7 mouse cellular contexts compared by ENCODE assay signal in the genomic region with DNA sequence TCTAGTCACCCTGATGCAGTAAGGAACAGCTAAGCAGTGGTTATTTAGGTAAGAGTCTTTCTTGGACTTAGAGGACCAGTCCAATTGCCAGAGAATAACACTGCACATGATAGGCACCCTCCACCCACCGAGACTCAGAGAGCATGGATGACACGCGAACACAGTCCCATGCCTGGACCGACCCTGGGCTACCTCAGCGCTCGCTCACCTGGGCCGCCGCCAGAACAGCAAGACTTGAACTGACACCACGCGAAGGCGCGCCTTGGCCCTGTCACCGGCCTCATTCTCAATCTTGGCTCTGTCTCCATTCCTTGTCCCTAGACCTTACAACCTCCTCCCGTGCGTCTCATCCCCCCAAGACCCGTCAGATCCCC. TPM values are rescaled to one million over a fixed set of nuclear protein-coding genes. Genes with fewer than 3 reads are reported as not detected.
DNase-seq lines count a peak whose midpoint lies in the region; ATAC-seq and TF ChIP-seq lines count a peak whose summit lies in the region.

No protein-coding gene starts in this region.

- TF ChIP-seq RAD21 in MEL (IDR thresholded peaks at IDR 0.05; ENCODE audit: low read depth, low read length): no peak

- H3K4me3 ChIP-seq in MEL (ENCODE audit: control insufficient read depth in 1 of 2, insufficient read depth in 1 of 2, low read depth in 2 of 2, low read length in 2 of 2): peak overlapping the region; percentile 74 to 95
- H3K4me3 ChIP-seq in bone marrow macrophage, adult 2 months (ENCODE audit: insufficient read depth, low read length): peak overlapping the region; percentile 76
- H3K4me3 ChIP-seq in forebrain, embryonic 10.5 days: peak overlapping the region; percentile 74
- H3K4me3 ChIP-seq in midbrain, embryonic 10.5 days: peak overlapping the region; percentile 96
- peak overlapping the region; percentile 97 for H3K4me3 ChIP-seq in stomach, embryonic 15.5 days (replicated peaks)

- H3K9ac ChIP-seq in MEL (ENCODE audit: control insufficient read depth, low read depth, low read length, poor library complexity, severe bottlenecking): peak overlapping the region; percentile 93
- peak overlapping the region; percentile 78 for H3K9ac ChIP-seq in stomach, embryonic 15.5 days

- peaks cover 7% of the 10 kb centered on the region in 2 experiments; a peak in 3 of 4 replicates for H3K4me1 ChIP-seq in MEL (ENCODE audit: control insufficient read depth in 1 of 2, insufficient read depth in 2 of 2, low read length in 2 of 2)
- peaks cover 32% of the 10 kb centered on the region for H3K4me1 ChIP-seq in bone marrow macrophage, adult 2 months (ENCODE audit: control insufficient read depth, insufficient read depth, low read length)
- peaks cover 40% of the 10 kb centered on the region for H3K4me1 ChIP-seq in forebrain, embryonic 10.5 days
- peaks cover 45% of the 10 kb centered on the region for H3K4me1 ChIP-seq in midbrain, embryonic 10.5 days
- peaks cover 21% of the 10 kb centered on the region for H3K4me1 ChIP-seq in stomach, embryonic 15.5 days

- H3K27ac ChIP-seq in MEL (ENCODE audit: control insufficient read depth, low read depth, low read length): no peak overlapping the region
- no peak overlapping the region for H3K27ac ChIP-seq in bone marrow macrophage, adult 2 months (ENCODE audit: insufficient read depth, low read depth, low read length)
- peak overlapping the region; percentile 96 for H3K27ac ChIP-seq in forebrain, embryonic 10.5 days
- peak overlapping the region; percentile 99 for H3K27ac ChIP-seq in midbrain, embryonic 10.5 days (replicated peaks)
- no peak overlapping the region for H3K27ac ChIP-seq in stomach, embryonic 15.5 days

- H3K4me2 ChIP-seq in stomach, embryonic 15.5 days: peak overlapping the region; percentile 85

- TF ChIP-seq EP300 in MEL (IDR thresholded peaks at IDR 0.05; ENCODE audit: low read depth in 1 of 2, low read length in 2 of 2): no peak

- intact Hi-C loops in heart, postnatal 25 days (cut with DNase I): loop anchor here (5.0 kb wide), 1 partner anchor 255 kb away; the partner anchor contains the start of gene Qsox2

- under 1% methylated on average over 16 of the region's 16 CpGs for WGBS in forebrain, embryonic 10.5 days
- 1% methylated on average over 16 of the region's 16 CpGs for WGBS in midbrain, embryonic 10.5 days
- WGBS in stomach, embryonic 15.5 days: 2% methylated on average over 16 of the region's 16 CpGs

- H3K36me3 ChIP-seq in MEL (ENCODE audit: control insufficient read depth in 1 of 2, insufficient read depth in 2 of 2, low read length in 2 of 2): peaks cover 0 to 18% of the 10 kb centered on the region in 2 experiments; a peak in 3 of 4 replicates
- peaks cover 35% of the 10 kb centered on the region for H3K36me3 ChIP-seq in forebrain, embryonic 10.5 days (replicated peaks)
- H3K36me3 ChIP-seq in midbrain, embryonic 10.5 days: peaks cover 25% of the 10 kb centered on the region
- H3K36me3 ChIP-seq in stomach, embryonic 15.5 days: no peaks in the 10 kb centered on the region

- DNase-seq in MEL (ENCODE audit: low read depth, low spot score): peak; percentile 62
- peak; percentile 25 for DNase-seq in forebrain, embryonic 10.5 days (ENCODE audit: extremely low spot score, low spot score)
- peak; percentile 12 for DNase-seq in heart, postnatal 25 days (ENCODE audit: low spot score)
- DNase-seq in layer of hippocampus, adult 9-11 months: peak; percentile 40
- DNase-seq in midbrain, embryonic 10.5 days (ENCODE audit: low spot score): no peak

- no peaks in the 10 kb centered on the region for H3K27me3 ChIP-seq in MEL (ENCODE audit: control insufficient read depth in 1 of 2, insufficient read depth in 2 of 2, low read length in 2 of 2)
- peaks cover 13% of the 10 kb centered on the region for H3K27me3 ChIP-seq in forebrain, embryonic 10.5 days (ENCODE audit: poor library complexity, severe bottlenecking)
- H3K27me3 ChIP-seq in midbrain, embryonic 10.5 days (ENCODE audit: low read depth, poor library complexity, severe bottlenecking): peaks cover 10% of the 10 kb centered on the region
- H3K27me3 ChIP-seq in stomach, embryonic 15.5 days (replicated peaks): no peaks in the 10 kb centered on the region

- peak in 1 of 2 experiments; percentile 8; a peak in 2 of 4 replicates for TF ChIP-seq POLR2A in MEL (IDR thresholded peaks at IDR 0.05; ENCODE audit: control insufficient read depth in 1 of 2, insufficient read depth in 1 of 2, low read depth in 1 of 2, low read length in 2 of 2, poor library complexity in 1 of 2)
- TF ChIP-seq POLR2A in bone marrow macrophage, adult 2 months (IDR thresholded peaks at IDR 0.05; ENCODE audit: borderline replicate concordance, low read depth, low read length): no peak

- TF ChIP-seq CTCF in MEL (IDR thresholded peaks at IDR 0.05 in 2 of 3, conservative IDR thresholded peaks at IDR 0.05 in 1 of 3; ENCODE audit: control insufficient read depth in 1 of 3, insufficient read depth in 1 of 3, low read depth in 2 of 3, low read length in 3 of 3, poor library complexity in 1 of 3, severe bottlenecking in 1 of 3): no peak
- TF ChIP-seq CTCF in bone marrow macrophage, adult 2 months (IDR thresholded peaks at IDR 0.05; ENCODE audit: low read depth, low read length): no peak

- H3K9me3 ChIP-seq in MEL (replicated peaks; ENCODE audit: insufficient read depth, low read length): no peaks in the 10 kb centered on the region
- no peaks in the 10 kb centered on the region for H3K9me3 ChIP-seq in forebrain, embryonic 10.5 days
- H3K9me3 ChIP-seq in midbrain, embryonic 10.5 days (replicated peaks): no peaks in the 10 kb centered on the region
- H3K9me3 ChIP-seq in stomach, embryonic 15.5 days: no peaks in the 10 kb centered on the region

- H3K79me2 ChIP-seq in MEL (ENCODE audit: control insufficient read depth, insufficient read depth, low read length, poor library complexity): peaks cover 38% of the 10 kb centered on the region

- no peak for ATAC-seq in stomach, embryonic 15.5 days (ENCODE audit: insufficient read depth, low FRiP score, low read depth)

TF ChIP-seq in MEL, 35 proteins besides CTCF, POLR2A, EP300 and RAD21:
- TF ChIP-seq SIN3A (IDR thresholded peaks at IDR 0.05; ENCODE audit: low read length) (0 out of 2 replicates have a peak, but pooled peaks have one; percentile 6), JUND (IDR thresholded peaks at IDR 0.05; ENCODE audit: low read depth, low read length) (no peak), USF2 (IDR thresholded peaks at IDR 0.05; ENCODE audit: borderline replicate concordance in 1 of 2, insufficient read depth in 1 of 2, low read depth in 1 of 2, low read length in 2 of 2) (no peak), MXI1 (IDR thresholded peaks at IDR 0.05; ENCODE audit: low read depth, low read length) (peak; percentile 61; the same call in 1 of the 2 replicates)

RNA-seq across cellular contexts. Expression of gene Camsap1, which starts 1.0 kb away (rescaled TPM):
- 19.5 and 24.2 TPM in 2 replicates for total RNA-seq in MEL (2012; rRNA removed)
- 10 to 100 TPM; 25.8 to 30.2 TPM for polyA plus RNA-seq in MEL (2012; ENCODE audit: insufficient read depth in 1 of 2, insufficient read length in 2 of 2, low read depth in 1 of 2, low replicate concordance in 2 of 2, missing spikeins in 1 of 2)
- 11.3 and 12.0 TPM in 2 replicates for polyA plus RNA-seq in bone marrow macrophage, adult 2 months (2012; ENCODE audit: insufficient read depth, insufficient read length, missing spikeins)
- polyA plus RNA-seq in forebrain, embryonic 10.5 days (2016; fragmentation: Nextera tagmentation; extraction: Ambion mirVana): 24.5 and 28.9 TPM in 2 replicates
- 10 to 100 TPM; 34.2 to 36.2 TPM for total RNA-seq in heart, postnatal 25 days (2021)
- 20.6 and 38.1 TPM in 2 replicates for polyA plus RNA-seq in midbrain, embryonic 10.5 days (2016; fragmentation: Nextera tagmentation; extraction: Ambion mirVana)
- 18.6 and 19.0 TPM in 2 replicates for polyA plus RNA-seq in stomach, embryonic 15.5 days (2015; fragmentation: Nextera tagmentation; extraction: Ambion mirVana)

RNA-seq across cellular contexts. Expression of gene Ubac1, which starts 39.5 kb away (rescaled TPM):
- 74.2 and 79.1 TPM in 2 replicates for total RNA-seq in MEL (2012; rRNA removed)
- polyA plus RNA-seq in MEL (2012; ENCODE audit: insufficient read depth in 1 of 2, insufficient read length in 2 of 2, low read depth in 1 of 2, low replicate concordance in 2 of 2, missing spikeins in 1 of 2): 10 to 100 TPM in 1 of 2 experiments, not detected in 1; 88.5 TPM
- polyA plus RNA-seq in bone marrow macrophage, adult 2 months (2012; ENCODE audit: insufficient read depth, insufficient read length, missing spikeins): 42.9 and 45.5 TPM in 2 replicates
- 85.3 and 86.2 TPM in 2 replicates for polyA plus RNA-seq in forebrain, embryonic 10.5 days (2016; fragmentation: Nextera tagmentation; extraction: Ambion mirVana)
- 10 to 100 TPM; 90.4 to 92.4 TPM for total RNA-seq in heart, postnatal 25 days (2021)
- polyA plus RNA-seq in midbrain, embryonic 10.5 days (2016; fragmentation: Nextera tagmentation; extraction: Ambion mirVana): 87.4 and 89.5 TPM in 2 replicates
- polyA plus RNA-seq in stomach, embryonic 15.5 days (2015; fragmentation: Nextera tagmentation; extraction: Ambion mirVana): 87.6 and 105 TPM in 2 replicates

Comparison
In these comparisons a context has a peak if more than half of its experiments do, and no peak if none do; other contexts are left out.
1. H3K27ac ChIP-seq: peak in forebrain, embryonic 10.5 days (single experiment) and midbrain, embryonic 10.5 days (single experiment); none in MEL (single experiment), bone marrow macrophage, adult 2 months (single experiment) and stomach, embryonic 15.5 days (single experiment).
2. Peak in every context shown above with its lines, with median percentiles within 50 percentile points of each other: H3K4me3 ChIP-seq.